Mouse (Mus musculus) intestine, postnatal 0 days (tissue): Measurements from ENCODE around the gene Crim1. TPM values are rescaled to one million over a fixed set of nuclear protein-coding genes. Genes with fewer than 3 reads are reported as not detected.

ENCODE experiments used
- ATAC-seq: fragments of 200-750 bp; cut with Nextera tagmentation; 2 replicates; pipeline ENCODE4 v1.8.0; 2017; ENCODE audit warnings: mild to moderate bottlenecking, moderate TSS enrichment, moderate library complexity
- H3K27ac ChIP-seq: fragments of 300-500 bp; sonication (generic); 2 replicates; pipeline ENCODE4 v1.5.1; 2014; ENCODE audit warnings: mild to moderate bottlenecking, low read depth, low read length, moderate library complexity
- H3K27me3 ChIP-seq: fragments of 300-500 bp; sonication (generic); replicated peaks from 2 replicates; pipeline ENCODE4 v1.6.1; 2014; ENCODE audit warnings: low read length, mixed read lengths; ENCODE audit not compliant: control insufficient read depth, insufficient read depth
- H3K36me3 ChIP-seq: fragments of 300-500 bp; sonication (generic); 2 replicates; pipeline ENCODE4 v1.6.1; 2014; ENCODE audit warnings: mild to moderate bottlenecking, moderate library complexity; ENCODE audit not compliant: control insufficient read depth, insufficient read depth
- H3K4me1 ChIP-seq: fragments of 300-500 bp; sonication (generic); replicated peaks from 2 replicates; pipeline ENCODE4 v1.6.1; 2014; ENCODE audit warnings: antibody characterized with exemption, low read length, mixed read lengths; ENCODE audit not compliant: control insufficient read depth, insufficient read depth
- H3K4me2 ChIP-seq: fragments of 300-500 bp; sonication (generic); replicated peaks from 2 replicates; pipeline ENCODE4 v1.6.1; 2014; ENCODE audit warnings: low read depth, mild to moderate bottlenecking, moderate library complexity
- H3K4me3 ChIP-seq: fragments of 300-500 bp; sonication (generic); 2 replicates; pipeline ENCODE4 v1.5.1; 2014; ENCODE audit warnings: low read depth, low read length
- H3K9ac ChIP-seq: fragments of 300-500 bp; sonication (generic); 2 replicates; pipeline ENCODE4 v1.6.1; 2014; ENCODE audit warnings: mild to moderate bottlenecking, low read depth, low read length
- H3K9me3 ChIP-seq: fragments of 300-500 bp; sonication (generic); 2 replicates; pipeline ENCODE4 v1.6.1; 2016; ENCODE audit warnings: mixed run types; ENCODE audit not compliant: control insufficient read depth
- CTCF ChIP-seq: sonication (generic); IDR thresholded peaks from 2 replicates; pipeline ENCODE4 v1.5.1; 2016; ENCODE audit warnings: low read depth, mild to moderate bottlenecking, control low read depth, antibody characterized with exemption, moderate library complexity
- WGBS: fragments of 180-500 bp; shearing (Covaris S2); extraction: QIAGEN DNeasy Blood & Tissue Kit; methylation state at CpG from one replicate; pipeline ENCODE4 v1.1.7; 2014; 5-methylcytosine and 5-hydroxymethylcytosine counted together
- polyA plus RNA-seq: library from polyadenylated mRNA; unstranded; fragments of >200 nt; fragmentation: Nextera tagmentation; extraction: Ambion mirVana; gene quantifications from 2 replicates; pipeline ENCODE4 v1.2.1, GENCODE M21; 2015

Gene Crim1
- polyA plus RNA-seq, 1 experiment from 2014 or later = 7.7 TPM

DNA sequence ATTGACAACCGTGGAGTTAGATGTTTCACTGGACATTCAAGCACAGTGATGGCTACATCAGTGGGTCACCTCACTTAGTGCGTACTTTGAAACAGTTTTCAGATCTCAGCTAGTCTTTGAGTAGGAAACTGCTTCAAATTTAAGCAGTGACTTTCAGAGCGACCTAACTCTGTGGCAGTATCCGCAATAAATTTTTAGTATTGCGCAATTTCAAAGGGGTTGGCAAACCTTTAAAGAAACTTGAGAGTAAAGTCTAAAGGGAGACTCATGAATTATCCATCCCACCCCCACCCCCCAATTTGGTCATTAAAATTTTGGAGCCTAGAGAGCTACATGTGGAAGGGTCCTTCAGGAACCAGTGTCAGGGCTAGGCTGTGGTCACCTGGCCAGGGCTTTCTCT lies 31.5 kb downstream of the Crim1 start:
- no peaks in the 10 kb centered on the region for H3K36me3 ChIP-seq
- H3K4me1 ChIP-seq = no peaks in the 10 kb centered on the region
- no peak overlapping the region for H3K4me2 ChIP-seq
- H3K9ac ChIP-seq = no peak overlapping the region
- TF ChIP-seq CTCF = no peak
- no peak for ATAC-seq
- H3K9me3 ChIP-seq = no peaks in the 10 kb centered on the region
- 74% methylated on average over 5 of the region's 5 CpGs for WGBS
- no peak overlapping the region for H3K4me3 ChIP-seq
- H3K27ac ChIP-seq = no peak overlapping the region
- no peaks in the 10 kb centered on the region for H3K27me3 ChIP-seq

DNA sequence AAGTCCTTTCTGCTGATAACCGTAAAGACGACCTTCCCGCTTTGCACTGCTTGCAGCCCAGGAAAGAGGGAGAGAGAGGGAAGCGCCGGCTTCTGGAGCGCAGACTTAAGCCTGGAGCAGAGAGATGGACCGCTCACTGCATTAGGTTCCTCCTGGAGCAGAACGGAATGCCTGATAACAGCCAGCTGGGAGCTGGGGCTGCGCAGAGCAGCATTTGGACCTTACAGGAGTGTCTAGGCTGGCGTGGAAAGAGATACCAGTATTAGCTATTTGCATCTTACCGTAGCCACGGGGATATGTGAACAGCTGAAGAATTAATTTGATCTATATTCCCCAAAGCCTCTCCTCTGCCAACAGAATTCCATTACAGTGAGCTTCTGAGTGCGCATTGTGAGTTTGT lies 32.7 kb downstream of the Crim1 start:
- Histone ChIP-seq H3K36me3 (peaks cover 2% of the 10 kb centered on the region; the same call in 1 of the 2 replicates), H3K9me3 (no peaks in the 10 kb centered on the region), H3K27ac (no peak overlapping the region), H3K9ac (no peak overlapping the region), H3K4me3 (no peak overlapping the region), H3K4me1 (no peaks in the 10 kb centered on the region), H3K4me2 (no peak overlapping the region), H3K27me3 (no peaks in the 10 kb centered on the region)
- no peak for TF ChIP-seq CTCF
- WGBS = 76% methylated on average over 13 of the region's 13 CpGs
- ATAC-seq = no peak

GRCm38 (mm10) chr17:78233873-78234272 lies 33.8 kb downstream of the Crim1 start:
- H3K9ac ChIP-seq = no peak overlapping the region
- no peaks in the 10 kb centered on the region for H3K9me3 ChIP-seq
- H3K4me2 ChIP-seq = no peak overlapping the region
- no peak overlapping the region for H3K27ac ChIP-seq
- 82% methylated on average over 6 of the region's 6 CpGs for WGBS
- no peak for TF ChIP-seq CTCF
- no peak overlapping the region for H3K4me3 ChIP-seq
- H3K4me1 ChIP-seq = no peaks in the 10 kb centered on the region
- ATAC-seq = no peak
- no peaks in the 10 kb centered on the region for H3K27me3 ChIP-seq
- peaks cover 8% of the 10 kb centered on the region; the same call in 1 of the 2 replicates for H3K36me3 ChIP-seq

- no peak overlapping the region for H3K4me3 ChIP-seq
- H3K27me3 ChIP-seq = no peaks in the 10 kb centered on the region
- H3K9ac ChIP-seq = no peak overlapping the region
- TF ChIP-seq CTCF = no peak
- H3K9me3 ChIP-seq = no peaks in the 10 kb centered on the region
- peaks cover 8% of the 10 kb centered on the region; the same call in 1 of the 2 replicates for H3K36me3 ChIP-seq
- no peak overlapping the region for H3K27ac ChIP-seq
- WGBS = 71% methylated on average over 12 of the region's 12 CpGs
- ATAC-seq = no peak
- H3K4me2 ChIP-seq = no peak overlapping the region
- no peaks in the 10 kb centered on the region for H3K4me1 ChIP-seq
Observed at GRCm38 (mm10) chr17:78236126-78236525, 36.1 kb downstream of the Crim1 start.

DNA sequence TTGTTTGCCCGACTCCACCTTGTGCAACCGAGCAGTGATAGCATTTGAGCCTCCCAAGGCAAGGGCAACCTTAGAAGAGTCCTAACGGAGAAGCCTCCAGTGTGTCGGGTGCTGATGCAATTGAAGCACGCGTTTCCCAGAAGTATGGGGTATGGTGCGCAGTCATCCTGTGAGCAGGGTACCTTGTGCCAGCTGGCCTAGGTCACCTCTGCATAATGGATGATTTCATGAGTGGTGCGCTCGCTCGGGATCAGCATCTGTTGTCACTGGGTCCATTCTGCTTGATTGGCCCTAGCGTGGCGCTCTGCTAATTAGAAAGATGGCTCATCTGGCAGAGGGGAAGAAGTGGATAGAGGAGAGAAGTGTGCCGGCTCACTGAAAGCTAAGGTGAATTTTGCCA lies 37.9 kb downstream of the Crim1 start:
- no peak overlapping the region for H3K4me2 ChIP-seq
- no peaks in the 10 kb centered on the region for H3K4me1 ChIP-seq
- no peak overlapping the region for H3K9ac ChIP-seq
- WGBS = 96% methylated on average over 13 of the region's 13 CpGs
- H3K27ac ChIP-seq = no peak overlapping the region
- ATAC-seq = no peak
- no peak overlapping the region for H3K4me3 ChIP-seq
- H3K9me3 ChIP-seq = no peaks in the 10 kb centered on the region
- H3K36me3 ChIP-seq = peaks cover 8% of the 10 kb centered on the region; the same call in 1 of the 2 replicates
- no peaks in the 10 kb centered on the region for H3K27me3 ChIP-seq
- no peak for TF ChIP-seq CTCF

DNA sequence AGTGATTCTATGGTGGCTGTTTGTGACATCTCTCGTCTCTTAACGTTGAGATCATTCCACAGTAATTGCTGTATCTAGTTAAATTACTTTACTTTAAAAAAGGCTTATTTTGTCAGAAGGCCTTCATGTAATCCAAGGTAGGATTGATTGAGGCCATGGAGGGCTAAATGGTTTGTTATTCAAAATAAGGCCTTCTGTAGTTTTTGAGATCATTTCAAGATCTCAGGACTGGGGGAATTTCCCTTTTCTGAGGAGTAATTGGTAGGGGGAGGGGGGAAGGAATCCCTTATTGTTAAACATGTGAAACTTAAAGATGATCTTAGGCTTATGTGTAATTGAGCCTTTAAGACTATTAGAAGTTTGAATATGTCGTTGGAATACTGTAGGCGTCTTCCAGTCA lies 40.1 kb downstream of the Crim1 start:
- Histone ChIP-seq H3K27me3 (no peaks in the 10 kb centered on the region), H3K36me3 (peaks cover 8% of the 10 kb centered on the region; the same call in 1 of the 2 replicates), H3K4me3 (no peak overlapping the region), H3K4me2 (no peak overlapping the region), H3K4me1 (no peaks in the 10 kb centered on the region), H3K9me3 (no peaks in the 10 kb centered on the region), H3K27ac (no peak overlapping the region), H3K9ac (no peak overlapping the region)
- ATAC-seq = no peak
- WGBS = 91% methylated on average over 4 of the region's 4 CpGs
- TF ChIP-seq CTCF = no peak

DNA sequence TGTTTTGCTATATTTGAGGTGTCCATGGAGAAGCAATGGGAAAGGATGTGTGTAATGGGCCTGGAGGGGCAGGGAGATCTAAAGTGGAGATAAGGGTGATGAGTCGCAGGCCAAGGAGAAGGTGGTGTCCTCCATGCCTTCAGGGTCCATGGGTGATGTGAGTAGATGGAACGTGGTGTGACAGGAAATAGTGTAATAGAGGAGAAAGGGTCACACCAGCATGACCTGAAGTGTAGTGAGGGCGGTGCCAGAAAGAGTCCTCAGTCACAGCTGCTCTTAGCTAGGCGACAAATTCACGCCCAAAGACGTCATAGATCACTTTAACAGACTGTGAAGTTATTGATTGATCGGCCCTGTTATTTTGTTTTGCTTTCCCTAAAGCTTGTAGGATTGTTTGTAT lies 41.2 kb downstream of the Crim1 start:
- no peak for TF ChIP-seq CTCF
- no peak overlapping the region for H3K4me3 ChIP-seq
- no peak overlapping the region for H3K27ac ChIP-seq
- H3K36me3 ChIP-seq = peaks cover 8% of the 10 kb centered on the region; the same call in 1 of the 2 replicates
- no peaks in the 10 kb centered on the region for H3K27me3 ChIP-seq
- 53% methylated on average over 7 of the region's 7 CpGs for WGBS
- H3K9ac ChIP-seq = no peak overlapping the region
- no peak for ATAC-seq
- H3K4me2 ChIP-seq = no peak overlapping the region
- H3K4me1 ChIP-seq = no peaks in the 10 kb centered on the region
- no peaks in the 10 kb centered on the region for H3K9me3 ChIP-seq
